Mouse (Mus musculus) kidney, embryonic 14.5 days (tissue): ENCODE measurements at regions not wholly inside any gene's neighbourhood (a gene's known extent, or its start where the extent isn't known, plus 50 kb on each side); places are given as distances from the start of the nearest gene placed in this dataset.

Experiments used
- ATAC-seq: fragments of 200-750 bp; cut with Nextera tagmentation; 2 replicates; pipeline ENCODE4 v1.8.0; 2017; ENCODE audit warnings: moderate number of reproducible peaks, mild to moderate bottlenecking, moderate TSS enrichment, moderate library complexity; ENCODE audit not compliant: low FRiP score, low TSS enrichment
- H3K27ac ChIP-seq: fragments of 300-500 bp; sonication (generic); 2 replicates; pipeline ENCODE4 v1.5.1; 2014; ENCODE audit warnings: low read depth, mild to moderate bottlenecking, low read length, moderate library complexity, mixed read lengths
- H3K27me3 ChIP-seq: fragments of 300-500 bp; sonication (generic); 2 replicates; pipeline ENCODE4 v1.6.1; 2014; ENCODE audit warnings: mild to moderate bottlenecking, low read length; ENCODE audit not compliant: control insufficient read depth, insufficient read depth
- H3K36me3 ChIP-seq: fragments of 300-500 bp; sonication (generic); 2 replicates; pipeline ENCODE4 v1.6.1; 2014; ENCODE audit warnings: low read length, mixed read lengths; ENCODE audit not compliant: control insufficient read depth, insufficient read depth
- H3K4me1 ChIP-seq: fragments of 300-500 bp; sonication (generic); 2 replicates; pipeline ENCODE4 v1.6.1; 2014; ENCODE audit warnings: low read length, mixed read lengths; ENCODE audit not compliant: control insufficient read depth, insufficient read depth
- H3K4me2 ChIP-seq: fragments of 300-500 bp; sonication (generic); replicated peaks from 2 replicates; pipeline ENCODE4 v1.6.1; 2014; ENCODE audit warnings: low read depth, mild to moderate bottlenecking, low read length
- H3K4me3 ChIP-seq: fragments of 300-500 bp; sonication (generic); 2 replicates; pipeline ENCODE4 v1.5.1; 2014; ENCODE audit warnings: mild to moderate bottlenecking, low read length
- H3K9ac ChIP-seq: fragments of 300-500 bp; sonication (generic); 2 replicates; pipeline ENCODE4 v1.6.1; 2014; ENCODE audit warnings: low read depth, mild to moderate bottlenecking, low read length, moderate library complexity
- H3K9me3 ChIP-seq: fragments of 300-500 bp; sonication (generic); 2 replicates; pipeline ENCODE4 v1.6.1; 2016; ENCODE audit warnings: low read length; ENCODE audit not compliant: control insufficient read depth
- WGBS: fragments of 180-500 bp; shearing (Covaris S2); extraction: QIAGEN DNeasy Blood & Tissue Kit; methylation state at CpG from one replicate; pipeline ENCODE4 v1.1.7; 2014; 5-methylcytosine and 5-hydroxymethylcytosine counted together

DNA sequence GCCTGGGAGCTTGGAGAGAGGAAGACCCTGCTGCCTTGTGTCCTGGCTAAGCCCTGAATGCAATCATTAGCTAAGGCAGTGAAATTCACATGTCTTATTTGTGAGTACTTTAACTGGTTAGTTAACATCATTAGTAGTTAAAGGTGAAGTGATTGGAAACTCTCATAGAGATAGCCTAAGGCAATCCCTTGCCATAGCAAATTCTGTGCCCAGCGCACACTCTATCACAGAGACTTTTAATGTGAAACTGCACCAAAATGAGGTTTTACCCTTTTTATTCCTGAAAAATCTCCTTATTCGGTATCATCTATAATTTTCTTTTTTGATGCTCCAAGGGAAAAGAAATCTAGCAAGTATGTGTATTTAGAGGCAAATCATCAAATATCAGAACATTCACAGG lies 451.6 kb downstream of the Gm21750 start:
- Histone ChIP-seq H3K36me3 (no peaks in the 10 kb centered on the region), H3K4me1 (no peaks in the 10 kb centered on the region), H3K4me2 (no peak overlapping the region), H3K9me3 (no peaks in the 10 kb centered on the region), H3K27ac (no peak overlapping the region), H3K27me3 (no peaks in the 10 kb centered on the region), H3K9ac (no peak overlapping the region), H3K4me3 (no peak overlapping the region)
- 85% methylated on average over 2 of the region's 2 CpGs for WGBS
- no peak for ATAC-seq

DNA sequence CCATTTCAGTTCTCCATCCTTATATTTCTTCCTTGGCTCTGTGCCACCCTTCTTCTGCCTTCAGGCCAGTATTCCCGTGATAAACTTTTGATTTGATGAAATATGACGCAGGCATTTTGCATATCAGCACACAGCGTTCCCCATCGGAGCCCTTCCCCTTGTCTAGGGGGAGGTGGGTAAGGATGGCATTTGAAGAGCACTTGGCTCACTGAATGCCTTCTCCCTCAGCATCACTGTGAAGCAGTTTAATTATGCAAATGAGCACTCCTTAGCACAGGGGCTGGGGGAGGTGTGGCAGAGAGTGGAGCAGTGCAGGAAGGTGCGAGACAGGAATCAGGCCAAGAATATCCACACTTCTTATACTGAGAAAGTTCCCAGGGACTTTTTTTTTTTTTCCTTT lies 452.1 kb downstream of the Gm21750 start:
- whole genome bisulfite sequencing: 52% methylated on average over 5 of the region's 5 CpGs
- no peak overlapping the region for H3K4me2 ChIP-seq
- H3K4me3 ChIP-seq: no peak overlapping the region
- no peak overlapping the region for H3K27ac ChIP-seq
- H3K4me1 ChIP-seq: no peaks in the 10 kb centered on the region
- no peaks in the 10 kb centered on the region for H3K27me3 ChIP-seq
- H3K36me3 ChIP-seq: no peaks in the 10 kb centered on the region
- ATAC-seq: no peak
- no peak overlapping the region for H3K9ac ChIP-seq
- no peaks in the 10 kb centered on the region for H3K9me3 ChIP-seq

DNA sequence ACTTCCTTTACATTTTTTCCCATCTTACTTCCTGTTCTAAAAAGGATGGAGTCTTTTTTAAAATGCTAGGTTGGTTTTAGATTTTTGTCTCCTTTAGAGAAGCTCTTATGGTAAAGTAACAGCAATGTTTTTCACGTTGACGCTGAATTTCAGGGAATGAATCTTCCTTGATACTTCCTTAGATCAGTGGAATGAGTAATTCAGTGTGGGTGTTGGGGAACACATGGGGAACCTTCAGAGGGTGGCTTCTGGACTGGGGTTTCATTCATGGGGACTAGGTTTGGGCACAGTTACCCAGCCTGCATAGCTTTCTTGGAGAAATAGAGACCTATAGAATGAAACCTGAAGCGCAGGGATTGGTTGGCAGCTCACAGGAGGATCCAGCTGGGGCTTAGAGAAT lies 452.5 kb downstream of the Gm21750 start:
- H3K27me3 ChIP-seq: no peaks in the 10 kb centered on the region
- WGBS: 78% methylated on average over 3 of the region's 3 CpGs
- H3K4me3 ChIP-seq: no peak overlapping the region
- no peaks in the 10 kb centered on the region for H3K4me1 ChIP-seq
- no peak overlapping the region for H3K27ac ChIP-seq
- H3K36me3 ChIP-seq: no peaks in the 10 kb centered on the region
- H3K4me2 ChIP-seq: no peak overlapping the region
- H3K9ac ChIP-seq: no peak overlapping the region
- H3K9me3 ChIP-seq: no peaks in the 10 kb centered on the region
- ATAC-seq: no peak

DNA sequence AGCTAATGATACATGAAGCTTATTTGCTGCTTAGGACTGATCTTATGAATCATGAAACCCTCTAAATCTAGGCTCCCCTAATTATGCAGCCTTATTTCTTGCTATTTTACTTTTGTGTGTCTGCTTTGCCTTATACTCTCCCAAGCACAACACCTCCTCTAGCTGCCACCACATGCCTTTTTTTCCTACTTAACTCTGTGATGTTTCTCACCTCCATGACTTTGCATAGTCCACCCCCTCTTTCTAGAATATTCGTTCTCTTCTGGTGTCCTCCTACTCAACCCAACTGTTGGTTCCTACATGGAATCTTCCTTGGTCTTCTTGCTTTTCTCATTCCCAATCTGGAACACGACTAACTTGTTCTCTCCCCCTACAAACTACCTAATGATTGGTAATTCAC lies 456.7 kb downstream of the Gm21750 start:
- no peak for ATAC-seq
- Histone ChIP-seq H3K4me3 (no peak overlapping the region), H3K36me3 (no peaks in the 10 kb centered on the region), H3K4me1 (no peaks in the 10 kb centered on the region), H3K4me2 (no peak overlapping the region), H3K9me3 (no peaks in the 10 kb centered on the region), H3K27me3 (no peaks in the 10 kb centered on the region), H3K27ac (no peak overlapping the region), H3K9ac (no peak overlapping the region)
- WGBS: 81% methylated on average over 2 of the region's 2 CpGs

DNA sequence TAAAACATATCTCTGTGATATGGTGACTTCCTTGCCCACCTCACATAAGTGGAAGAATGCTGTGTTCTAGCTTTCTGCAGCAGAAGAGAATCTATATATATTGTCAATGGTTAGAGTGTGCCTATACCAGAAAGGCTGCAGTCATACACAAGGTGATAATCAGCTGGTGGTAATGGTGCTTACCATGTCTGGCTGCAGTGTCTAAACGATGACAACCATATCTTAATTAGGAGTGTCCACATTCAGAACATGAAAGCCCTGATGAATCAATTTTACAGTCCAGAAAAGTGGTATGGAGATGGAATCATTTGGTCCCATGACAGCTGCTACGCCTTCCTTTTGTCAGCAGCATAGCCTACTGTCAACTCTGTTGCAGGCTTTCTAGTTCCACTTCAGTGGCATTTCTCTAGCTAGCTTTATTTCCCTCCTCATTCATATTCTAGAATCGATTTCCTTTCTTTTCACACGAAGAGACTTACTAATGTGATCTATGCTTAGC lies 484.2 kb downstream of the Gm21750 start:
- H3K9me3 ChIP-seq: no peaks in the 10 kb centered on the region
- H3K36me3 ChIP-seq: no peaks in the 10 kb centered on the region
- no peak overlapping the region for H3K4me3 ChIP-seq
- ATAC-seq: no peak
- H3K4me2 ChIP-seq: no peak overlapping the region
- no peak overlapping the region for H3K27ac ChIP-seq
- no peaks in the 10 kb centered on the region for H3K4me1 ChIP-seq
- H3K27me3 ChIP-seq: no peaks in the 10 kb centered on the region
- H3K9ac ChIP-seq: no peak overlapping the region
- WGBS: 90% methylated on average over 4 of the region's 4 CpGs

DNA sequence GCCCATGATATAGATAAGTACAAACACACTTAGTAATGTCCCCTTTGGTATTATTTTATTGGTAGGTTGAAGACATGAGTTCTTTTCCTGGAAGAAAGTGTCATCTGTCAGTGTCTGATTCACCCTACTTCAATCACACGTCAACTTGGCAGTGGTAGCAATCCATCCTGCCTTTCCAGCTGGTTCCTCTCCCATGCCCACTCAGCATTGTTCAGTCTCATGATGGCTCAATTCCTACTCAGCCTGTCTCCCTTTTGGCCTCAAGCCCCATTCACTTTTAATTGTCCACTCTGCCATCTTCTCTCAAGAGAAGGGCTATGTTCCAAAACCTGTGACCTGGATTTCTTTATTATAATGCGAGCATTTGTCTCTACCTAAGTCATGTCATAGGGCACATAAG lies 474.4 kb upstream of the Htr2a start:
- Histone ChIP-seq H3K4me3 (no peak overlapping the region), H3K27ac (no peak overlapping the region), H3K36me3 (no peaks in the 10 kb centered on the region), H3K27me3 (no peaks in the 10 kb centered on the region), H3K4me1 (no peaks in the 10 kb centered on the region), H3K4me2 (no peak overlapping the region), H3K9me3 (no peaks in the 10 kb centered on the region), H3K9ac (no peak overlapping the region)
- 88% methylated on average over 2 of the region's 2 CpGs for WGBS
- no peak for ATAC-seq

DNA sequence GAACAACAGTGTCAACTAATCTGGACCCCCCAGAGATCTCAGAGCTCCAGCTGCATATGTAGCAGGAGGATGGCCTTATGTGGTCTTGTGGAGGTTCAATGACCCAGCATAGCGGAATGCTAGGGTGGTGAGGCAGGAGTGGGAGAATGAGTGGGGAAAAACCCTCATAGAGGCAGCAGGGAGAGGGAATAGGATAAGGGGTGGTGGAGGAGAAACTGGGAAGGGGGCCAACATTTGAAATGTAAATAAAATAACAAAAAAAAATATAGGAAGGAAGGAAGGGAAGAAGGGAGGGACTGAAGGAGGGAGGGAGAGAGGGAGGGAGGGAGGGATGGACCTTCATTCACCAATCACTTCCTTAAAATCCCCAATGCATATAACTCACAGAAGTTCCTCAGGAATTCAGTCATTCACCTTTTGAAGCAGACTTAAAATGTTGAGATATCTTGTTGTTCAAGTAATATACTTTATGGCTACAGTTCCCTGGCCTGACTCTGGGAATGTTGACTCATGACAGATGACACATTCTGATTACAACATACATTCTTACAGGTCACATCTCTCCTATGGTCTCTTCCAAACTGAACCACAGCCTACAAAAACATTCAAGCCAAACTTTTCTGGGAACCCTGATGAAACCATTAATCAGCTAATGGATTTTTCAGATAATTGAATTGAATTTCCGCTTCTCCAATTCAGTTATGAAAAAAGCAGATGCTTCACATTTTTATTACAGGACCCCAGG lies 471.3 kb upstream of the Htr2a start:
- 55% methylated on average over 2 of the region's 2 CpGs for WGBS
- ATAC-seq: no peak

DNA sequence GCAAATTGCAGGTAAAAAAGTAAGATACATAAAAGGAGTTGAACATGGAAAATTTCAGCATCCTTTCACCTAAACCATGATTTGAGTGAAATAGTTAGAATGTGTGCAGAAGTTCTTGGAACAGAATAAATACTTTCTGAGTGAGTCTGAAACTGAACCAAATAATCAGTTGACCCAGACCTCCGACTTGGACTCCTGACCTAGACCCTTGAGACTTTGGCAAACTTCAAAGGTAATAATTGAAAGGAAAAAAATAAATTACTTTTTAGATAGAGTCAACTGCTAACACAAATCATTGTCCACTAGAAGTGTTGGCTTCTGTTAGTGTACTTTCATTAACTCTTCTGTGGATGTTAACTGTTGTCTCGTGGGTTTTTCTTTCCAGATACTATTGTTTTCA lies 460.6 kb upstream of the Htr2a start:
- no peak overlapping the region for H3K9ac ChIP-seq
- no peak overlapping the region for H3K4me3 ChIP-seq
- no peak for ATAC-seq
- H3K27ac ChIP-seq: no peak overlapping the region
- no peaks in the 10 kb centered on the region for H3K4me1 ChIP-seq
- no peaks in the 10 kb centered on the region for H3K9me3 ChIP-seq
- H3K36me3 ChIP-seq: no peaks in the 10 kb centered on the region
- no peaks in the 10 kb centered on the region for H3K27me3 ChIP-seq
- no peak overlapping the region for H3K4me2 ChIP-seq
- 76% methylated on average over 2 of the region's 2 CpGs for WGBS

More for the DNA sequence above, 471.3 kb upstream of the Htr2a start:
- Histone ChIP-seq H3K27me3 (no peaks in the 10 kb centered on the region), H3K36me3 (no peaks in the 10 kb centered on the region), H3K4me2 (no peak overlapping the region), H3K27ac (no peak overlapping the region), H3K9ac (no peak overlapping the region), H3K4me3 (no peak overlapping the region), H3K9me3 (no peaks in the 10 kb centered on the region), H3K4me1 (no peaks in the 10 kb centered on the region)

DNA sequence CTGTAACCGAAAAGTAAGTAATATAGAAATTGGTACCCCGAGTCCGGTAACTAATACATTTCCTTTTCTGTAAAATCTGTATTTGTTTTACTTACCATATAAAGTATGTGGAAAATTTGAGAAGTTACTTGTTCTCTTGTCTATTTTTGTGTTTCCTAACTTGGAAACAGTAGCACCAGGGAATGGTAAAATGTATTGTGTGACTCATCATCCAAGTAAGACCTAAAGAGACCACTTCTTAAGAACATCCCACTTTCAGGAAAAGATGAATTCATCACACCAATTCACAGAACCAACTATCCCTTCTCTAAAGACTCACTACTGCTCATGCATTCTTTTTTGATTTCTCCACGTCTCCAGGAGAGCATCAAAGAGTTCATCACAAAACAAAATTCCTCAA lies 457.6 kb upstream of the Htr2a start:
- Histone ChIP-seq H3K4me2 (no peak overlapping the region), H3K4me3 (no peak overlapping the region), H3K27ac (no peak overlapping the region), H3K9ac (no peak overlapping the region), H3K36me3 (no peaks in the 10 kb centered on the region), H3K9me3 (no peaks in the 10 kb centered on the region), H3K27me3 (no peaks in the 10 kb centered on the region), H3K4me1 (no peaks in the 10 kb centered on the region)
- 97% methylated on average over 4 of the region's 4 CpGs for WGBS
- no peak for ATAC-seq
